In genomic region chr2:91950275-91951085, GRCm38 (mm10) we compare ENCODE assay signal across 8 mouse cellular contexts. TPM values are rescaled to one million over a fixed set of nuclear protein-coding genes. Genes with fewer than 3 reads are reported as not detected.
DNase-seq lines count a peak whose midpoint lies in the region; ATAC-seq and TF ChIP-seq lines count a peak whose summit lies in the region.

No protein-coding gene starts in this region.

- TF ChIP-seq POLR2A in limb, embryonic 14.5 days (IDR thresholded peaks at IDR 0.05; ENCODE audit: borderline replicate concordance, extremely low read depth, insufficient read depth, insufficient read length) = no peak

- H3K4me1 ChIP-seq in limb, embryonic 14.5 days (ENCODE audit: control insufficient read depth, insufficient read depth, low read length) = peaks cover 22% of the 10 kb centered on the region
- H3K4me1 ChIP-seq in midbrain, embryonic 14.5 days (ENCODE audit: control insufficient read depth, insufficient read depth, low read length) = peaks cover 35% of the 10 kb centered on the region

- no peaks in the 10 kb centered on the region for H3K36me3 ChIP-seq in limb, embryonic 14.5 days (ENCODE audit: control insufficient read depth, insufficient read depth, low read length)
- no peaks in the 10 kb centered on the region for H3K36me3 ChIP-seq in midbrain, embryonic 14.5 days (ENCODE audit: control insufficient read depth, insufficient read depth, low read length)

- peak; percentile 41 for DNase-seq in fibroblast of lung, adult 2 months (ENCODE audit: low read depth)
- DNase-seq in heart, postnatal 4 days = peak; percentile 72
- DNase-seq in limb, embryonic 14.5 days (ENCODE audit: low spot score) = peak; percentile 26
- peak; percentile 45 for DNase-seq in midbrain, embryonic 14.5 days
- DNase-seq in thymus, postnatal 25 days = peak; percentile 70
- DNase-seq in testis, postnatal 14 days (ENCODE audit: low spot score) = no peak

- no peak overlapping the region; the same call in 1 of the 2 replicates for H3K4me3 ChIP-seq in limb, embryonic 14.5 days (replicated peaks; ENCODE audit: low read length)
- no peak overlapping the region for H3K4me3 ChIP-seq in midbrain, embryonic 14.5 days (replicated peaks; ENCODE audit: low read depth, low read length)

- H3K9me3 ChIP-seq in limb, embryonic 14.5 days (ENCODE audit: control insufficient read depth, low read length) = no peaks in the 10 kb centered on the region
- H3K9me3 ChIP-seq in midbrain, embryonic 14.5 days (ENCODE audit: control insufficient read depth, low read length) = no peaks in the 10 kb centered on the region

- peak overlapping the region; percentile 25 for H3K9ac ChIP-seq in limb, embryonic 14.5 days (ENCODE audit: low read depth, low read length, severe bottlenecking)
- H3K9ac ChIP-seq in midbrain, embryonic 14.5 days (replicated peaks; ENCODE audit: low read length) = peak overlapping the region; percentile 26; the same call in 1 of the 2 replicates

- ATAC-seq in CD4-positive, CD25-positive, alpha-beta regulatory T cell, adult 4 months = peak; percentile 83
- peak; percentile 84 for ATAC-seq in activated CD4-positive, CD25-positive, alpha-beta regulatory T cell, adult 4 months
- peak; percentile 44 for ATAC-seq in limb, embryonic 14.5 days (ENCODE audit: low FRiP score, low read depth)
- no peak; the same call in 1 of the 2 replicates for ATAC-seq in midbrain, embryonic 14.5 days (ENCODE audit: low FRiP score, low TSS enrichment)

- 13% methylated on average over 15 of the region's 15 CpGs for WGBS in limb, embryonic 14.5 days
- WGBS in midbrain, embryonic 14.5 days = 23% methylated on average over 15 of the region's 15 CpGs

- peak overlapping the region; percentile 55; the same call in 1 of the 2 replicates for H3K27ac ChIP-seq in limb, embryonic 14.5 days (replicated peaks; ENCODE audit: low read depth, low read length)
- peak overlapping the region; percentile 45 for H3K27ac ChIP-seq in midbrain, embryonic 14.5 days (replicated peaks; ENCODE audit: low read depth, low read length)

- no peaks in the 10 kb centered on the region for H3K27me3 ChIP-seq in limb, embryonic 14.5 days (ENCODE audit: control insufficient read depth, insufficient read depth, low read length)
- H3K27me3 ChIP-seq in midbrain, embryonic 14.5 days (ENCODE audit: control insufficient read depth, insufficient read depth, low read length) = no peaks in the 10 kb centered on the region

- H3K4me2 ChIP-seq in limb, embryonic 14.5 days (replicated peaks; ENCODE audit: low read depth, low read length, severe bottlenecking) = peak overlapping the region; percentile 35
- peak overlapping the region; percentile 21 for H3K4me2 ChIP-seq in midbrain, embryonic 14.5 days (ENCODE audit: low read length)

RNA-seq across cellular contexts. Expression of gene Gm9821, which starts 5.0 kb away (rescaled TPM):
- polyA plus RNA-seq in CD4-positive, CD25-positive, alpha-beta regulatory T cell, adult 4 months (2017; shearing (Covaris generic)) = under 1 TPM; 0.82 to 0.86 TPM
- 1 to 10 TPM; 1.6 to 2.4 TPM for polyA plus RNA-seq in activated CD4-positive, CD25-positive, alpha-beta regulatory T cell, adult 4 months (2017; shearing (Covaris generic))
- total RNA-seq in heart, postnatal 4 days (2021) = not detected
- polyA plus RNA-seq in limb, embryonic 14.5 days (2012; rRNA removed) = 0.05 TPM in 1 of 2 replicates, not detected in the other
- 0.37 and 0.56 TPM in 2 replicates for polyA plus RNA-seq in limb, embryonic 14.5 days (2014; fragmentation: Nextera tagmentation; extraction: Ambion mirVana)
- polyA plus RNA-seq in midbrain, embryonic 14.5 days (2014; fragmentation: Nextera tagmentation; extraction: Ambion mirVana) = 0.14 and 0.26 TPM in 2 replicates

RNA-seq across cellular contexts. Expression of gene Mdk, which starts 18.4 kb away (rescaled TPM):
- polyA plus RNA-seq in CD4-positive, CD25-positive, alpha-beta regulatory T cell, adult 4 months (2017; shearing (Covaris generic)) = 1 to 10 TPM; 1.9 to 3.1 TPM
- 1 to 10 TPM; 1.2 to 2.0 TPM for polyA plus RNA-seq in activated CD4-positive, CD25-positive, alpha-beta regulatory T cell, adult 4 months (2017; shearing (Covaris generic))
- total RNA-seq in heart, postnatal 4 days (2021) = 100 to 1,000 TPM; 102 to 110 TPM
- polyA plus RNA-seq in limb, embryonic 14.5 days (2012; rRNA removed) = 1,140 and 1,381 TPM in 2 replicates
- 1,171 and 1,392 TPM in 2 replicates for polyA plus RNA-seq in limb, embryonic 14.5 days (2014; fragmentation: Nextera tagmentation; extraction: Ambion mirVana)
- 131 and 196 TPM in 2 replicates for polyA plus RNA-seq in midbrain, embryonic 14.5 days (2014; fragmentation: Nextera tagmentation; extraction: Ambion mirVana)

RNA-seq across cellular contexts. Expression of gene Chrm4, which starts 23.4 kb away (rescaled TPM):
- under 1 TPM in 1 of 2 experiments, not detected in 1; 0.30 TPM for polyA plus RNA-seq in CD4-positive, CD25-positive, alpha-beta regulatory T cell, adult 4 months (2017; shearing (Covaris generic))
- polyA plus RNA-seq in activated CD4-positive, CD25-positive, alpha-beta regulatory T cell, adult 4 months (2017; shearing (Covaris generic)) = 1 to 10 TPM in 1 of 2 experiments, under 1 TPM in 1; 0.54 to 1.2 TPM
- total RNA-seq in heart, postnatal 4 days (2021) = not detected
- polyA plus RNA-seq in limb, embryonic 14.5 days (2012; rRNA removed) = 0.47 and 0.88 TPM in 2 replicates
- 0.17 and 0.32 TPM in 2 replicates for polyA plus RNA-seq in limb, embryonic 14.5 days (2014; fragmentation: Nextera tagmentation; extraction: Ambion mirVana)
- polyA plus RNA-seq in midbrain, embryonic 14.5 days (2014; fragmentation: Nextera tagmentation; extraction: Ambion mirVana) = 0.34 and 0.65 TPM in 2 replicates

RNA-seq across cellular contexts. Expression of gene Dgkz, which starts 25.2 kb away (rescaled TPM):
- 100 to 1,000 TPM; 131 to 138 TPM for polyA plus RNA-seq in CD4-positive, CD25-positive, alpha-beta regulatory T cell, adult 4 months (2017; shearing (Covaris generic))
- polyA plus RNA-seq in activated CD4-positive, CD25-positive, alpha-beta regulatory T cell, adult 4 months (2017; shearing (Covaris generic)) = 100 to 1,000 TPM in 1 of 2 experiments, 10 to 100 TPM in 1; 98.3 to 132 TPM
- 10 to 100 TPM; 76.6 to 80.9 TPM for total RNA-seq in heart, postnatal 4 days (2021)
- 97.1 and 109 TPM in 2 replicates for polyA plus RNA-seq in limb, embryonic 14.5 days (2012; rRNA removed)
- 40.4 and 42.4 TPM in 2 replicates for polyA plus RNA-seq in limb, embryonic 14.5 days (2014; fragmentation: Nextera tagmentation; extraction: Ambion mirVana)
- polyA plus RNA-seq in midbrain, embryonic 14.5 days (2014; fragmentation: Nextera tagmentation; extraction: Ambion mirVana) = 27.5 and 32.0 TPM in 2 replicates

Comparison
In these comparisons a context has a peak if more than half of its experiments do, and no peak if none do; other contexts are left out.
1. RNA of gene Mdk, which starts 18.4 kb away (polyA plus RNA-seq): 1,140 to 1,392 TPM in limb, embryonic 14.5 days and 131 to 196 TPM in midbrain, embryonic 14.5 days; 1.9 to 3.1 TPM in CD4-positive, CD25-positive, alpha-beta regulatory T cell, adult 4 months and 1.2 to 2.0 TPM in activated CD4-positive, CD25-positive, alpha-beta regulatory T cell, adult 4 months; every median in the first group is over 10 times any median in the second.